11 mouse cellular contexts compared by ENCODE assay signal in genomic region chr1:114673954-114674353, GRCm38 (mm10).
DNase-seq lines count a peak whose midpoint lies in the region; ATAC-seq lines count a peak whose summit lies in the region.
"Had no signal": no experiment of that assay in that cellular context is flagged by ENCODE, and none has a peak within 500 bp of the region (broad histone marks: within the 10 kb centered on the region; RNA-seq: fewer than 3 reads in every experiment).

No protein-coding gene starts in this region.

- H3K9me3 ChIP-seq in heart, embryonic 12.5 days (replicated peaks): no peaks in the 10 kb centered on the region
- no peaks in the 10 kb centered on the region for H3K9me3 ChIP-seq in forebrain, embryonic 10.5 days
- H3K9me3 ChIP-seq: neural tube, embryonic 12.5 days had no signal

- no peak overlapping the region for H3K4me2 ChIP-seq in heart, embryonic 12.5 days
- H3K4me2 ChIP-seq: neural tube, embryonic 12.5 days had no signal

- 50% methylated on average over 2 of the region's 2 CpGs for WGBS in heart, embryonic 12.5 days
- WGBS in forebrain, embryonic 10.5 days: 75% methylated on average over 2 of the region's 2 CpGs

- H3K4me3 ChIP-seq in heart, embryonic 12.5 days: no peak overlapping the region
- no peak overlapping the region for H3K4me3 ChIP-seq in forebrain, embryonic 10.5 days
- H3K4me3 ChIP-seq: neural tube, embryonic 12.5 days had no signal

- no peaks in the 10 kb centered on the region for H3K4me1 ChIP-seq in heart, embryonic 12.5 days (replicated peaks)
- peaks cover 4% of the 10 kb centered on the region; the same call in 1 of the 2 replicates for H3K4me1 ChIP-seq in forebrain, embryonic 10.5 days
- H3K4me1 ChIP-seq: neural tube, embryonic 12.5 days had no signal

- no peaks in the 10 kb centered on the region for H3K27me3 ChIP-seq in heart, embryonic 12.5 days (replicated peaks)
- H3K27me3 ChIP-seq in forebrain, embryonic 10.5 days (ENCODE audit: poor library complexity, severe bottlenecking): no peaks in the 10 kb centered on the region
- H3K27me3 ChIP-seq: neural tube, embryonic 12.5 days had no signal

- intact Hi-C loops in heart, postnatal 14 days (cut with DNase I): no loop called here

- no peaks in the 10 kb centered on the region for H3K36me3 ChIP-seq in heart, embryonic 12.5 days
- no peaks in the 10 kb centered on the region for H3K36me3 ChIP-seq in forebrain, embryonic 10.5 days (replicated peaks)
- H3K36me3 ChIP-seq: neural tube, embryonic 12.5 days had no signal

- H3K9ac ChIP-seq in heart, embryonic 12.5 days: no peak overlapping the region
- H3K9ac ChIP-seq: neural tube, embryonic 12.5 days had no signal

- no peak overlapping the region for H3K27ac ChIP-seq in heart, embryonic 12.5 days (ENCODE audit: poor library complexity, severe bottlenecking)
- H3K27ac ChIP-seq in forebrain, embryonic 10.5 days: no peak overlapping the region
- H3K27ac ChIP-seq: neural tube, embryonic 12.5 days had no signal

- DNase-seq in heart, adult 8-10 months (ENCODE audit: low spot score): peak; percentile 56
- DNase-seq in 3T3-L1 (ENCODE audit: low read depth, low spot score): peak; percentile 83
- DNase-seq in c-Kit-positive CD71-negative TER-119-negative erythroid progenitor cells, embryonic 14.5 days (ENCODE audit: low read depth): peak; percentile 0
- peak; percentile 1 to 3 for DNase-seq in heart, postnatal 14 days
- DNase-seq in forebrain, embryonic 10.5 days (ENCODE audit: extremely low spot score, low spot score): no peak
- DNase-seq in right cerebral cortex, postnatal 4 days: no peak
- no peak for DNase-seq in layer of hippocampus, adult 9-10 months (ENCODE audit: low spot score)
- DNase-seq: layer of hippocampus, postnatal 36 days; right cerebral cortex, postnatal 25 days had no signal

- ATAC-seq in heart, embryonic 12.5 days (ENCODE audit: insufficient number of reproducible peaks, low FRiP score): no peak

Comparison
In these comparisons a context has a peak if more than half of its experiments do, and no peak if none do; other contexts are left out.
1. DNase-seq: peak in heart, adult 8-10 months (single experiment), 3T3-L1 (single experiment), c-Kit-positive CD71-negative TER-119-negative erythroid progenitor cells, embryonic 14.5 days (single experiment) and heart, postnatal 14 days (2 of 2); none in forebrain, embryonic 10.5 days (single experiment), right cerebral cortex, postnatal 4 days (single experiment) and layer of hippocampus, adult 9-10 months (single experiment).